Mouse (Mus musculus) liver, embryonic 13.5 days (tissue): ENCODE results near the gene Diaph2. TPM values are rescaled to one million over a fixed set of nuclear protein-coding genes. Genes with fewer than 3 reads are reported as not detected.
"Not testable (repeated sequence)": the region's sequence is repeated elsewhere in the genome, so short reads cannot be mapped to it uniquely, and the experiment has no call there.

Experiments
- ATAC-seq: fragments of 200-750 bp; cut with Nextera tagmentation; 2 replicates; pipeline ENCODE4 v1.8.0; 2017; ENCODE audit warnings: low read depth, mild to moderate bottlenecking, moderate number of reproducible peaks, moderate library complexity
- DNase-seq: peaks from one replicate; pipeline ENCODE4 v3.0.0; 2022
- H3K27ac ChIP-seq: fragments of 300-500 bp; sonication (generic); 2 replicates; pipeline ENCODE4 v1.5.1; 2015; ENCODE audit warnings: moderate library complexity, mild to moderate bottlenecking, inconsistent platforms
- H3K27me3 ChIP-seq: fragments of 300-500 bp; sonication (generic); 2 replicates; pipeline ENCODE4 v1.6.1; 2015; ENCODE audit warnings: mild to moderate bottlenecking, inconsistent platforms
- H3K36me3 ChIP-seq: fragments of 300-500 bp; sonication (generic); 2 replicates; pipeline ENCODE4 v1.6.1; 2015; ENCODE audit warnings: mild to moderate bottlenecking, inconsistent platforms
- H3K4me1 ChIP-seq: fragments of 300-500 bp; sonication (generic); replicated peaks from 2 replicates; pipeline ENCODE4 v1.6.1; 2015; ENCODE audit warnings: inconsistent platforms
- H3K4me2 ChIP-seq: fragments of 300-500 bp; sonication (generic); 2 replicates; pipeline ENCODE4 v1.6.1; 2015; ENCODE audit warnings: inconsistent platforms, mild to moderate bottlenecking, moderate library complexity
- H3K4me3 ChIP-seq: fragments of 300-500 bp; sonication (generic); replicated peaks from 2 replicates; pipeline ENCODE4 v1.5.1; 2015; ENCODE audit warnings: mild to moderate bottlenecking, inconsistent platforms
- H3K9ac ChIP-seq: fragments of 300-500 bp; sonication (generic); 2 replicates; pipeline ENCODE4 v1.6.1; 2015; ENCODE audit warnings: mild to moderate bottlenecking, inconsistent platforms
- H3K9me3 ChIP-seq: fragments of 300-500 bp; sonication (generic); replicated peaks from 2 replicates; pipeline ENCODE4 v1.6.1; 2016; ENCODE audit warnings: inconsistent platforms
- WGBS: fragments of 180-500 bp; shearing (Covaris S2); methylation state at CpG from one replicate; pipeline ENCODE4 v1.1.7; 2015; ENCODE audit not compliant: insufficient replicate concordance; 5-methylcytosine and 5-hydroxymethylcytosine counted together
- polyA plus RNA-seq: library from polyadenylated mRNA; unstranded; fragments of >200 nt; fragmentation: Nextera tagmentation; extraction: Ambion mirVana; gene quantifications from 2 replicates; pipeline ENCODE4 v1.2.1, GENCODE M21; 2015

Gene Diaph2
- polyA plus RNA-seq, 1 experiment from 2014 or later: 1.1 TPM

DNA sequence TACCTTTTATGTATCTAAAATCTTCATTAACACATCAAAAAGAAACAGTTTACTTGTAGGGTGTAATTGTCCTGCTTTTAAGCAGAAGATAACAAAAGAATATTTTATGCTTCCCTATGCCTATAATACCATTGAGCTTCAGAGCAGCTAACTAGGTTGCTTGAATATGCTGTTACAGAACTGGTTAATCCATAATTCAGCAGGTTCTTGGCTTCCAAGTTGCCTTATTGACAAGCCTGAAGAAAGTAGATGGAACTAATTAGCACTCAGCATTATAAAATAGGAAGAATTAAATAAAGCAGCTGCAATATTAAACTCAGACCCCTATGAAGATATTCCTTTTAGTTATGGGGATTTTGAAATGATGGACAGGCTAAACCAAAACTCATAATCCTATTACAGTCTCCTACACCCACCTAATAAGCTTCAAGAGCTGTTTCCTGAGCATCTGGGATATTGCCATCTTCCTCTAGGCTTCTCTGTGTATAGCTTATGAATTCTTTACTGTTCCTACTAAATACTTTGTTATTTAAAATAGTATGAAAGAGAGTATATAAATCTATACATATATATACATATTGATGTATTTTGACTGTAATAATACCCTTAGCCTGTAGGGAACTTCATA is 601.4 kb downstream of the Diaph2 start:
- Histone ChIP-seq H3K4me2 (no peak overlapping the region), H3K27ac (no peak overlapping the region), H3K4me3 (no peak overlapping the region), H3K27me3 (no peaks in the 10 kb centered on the region), H3K36me3 (no peaks in the 10 kb centered on the region), H3K4me1 (no peaks in the 10 kb centered on the region), H3K9me3 (no peaks in the 10 kb centered on the region), H3K9ac (no peak overlapping the region)
- no peak for ATAC-seq
- no peak for DNase-seq

DNA sequence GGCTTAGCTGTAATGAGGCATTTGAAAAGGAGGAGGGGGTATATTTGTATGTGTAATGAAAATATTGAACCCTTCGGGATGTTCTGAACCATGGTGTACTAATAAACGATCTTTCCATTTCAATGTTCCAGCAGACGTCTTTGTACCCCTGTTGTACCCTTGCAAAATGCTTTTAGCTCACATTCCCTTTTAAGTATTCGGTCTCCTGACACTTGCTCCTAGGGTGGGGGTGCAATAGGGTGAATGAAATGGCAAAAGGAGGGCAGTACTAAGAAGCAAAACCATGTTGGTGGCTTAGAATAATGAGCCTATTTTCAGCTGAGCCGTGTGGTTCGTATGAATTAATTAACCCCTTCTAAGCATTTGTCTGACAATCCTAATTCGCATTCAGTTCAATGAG is 601.9 kb downstream of the Diaph2 start:
- no peaks in the 10 kb centered on the region for H3K4me1 ChIP-seq
- no peaks in the 10 kb centered on the region for H3K27me3 ChIP-seq
- H3K27ac ChIP-seq: no peak overlapping the region
- no peaks in the 10 kb centered on the region for H3K9me3 ChIP-seq
- DNase-seq: no peak
- no peak for ATAC-seq
- no peak overlapping the region for H3K4me3 ChIP-seq
- no peak overlapping the region for H3K4me2 ChIP-seq
- no peak overlapping the region for H3K9ac ChIP-seq
- H3K36me3 ChIP-seq: no peaks in the 10 kb centered on the region
- WGBS: 59% methylated on average over 7 of the region's 7 CpGs

DNA sequence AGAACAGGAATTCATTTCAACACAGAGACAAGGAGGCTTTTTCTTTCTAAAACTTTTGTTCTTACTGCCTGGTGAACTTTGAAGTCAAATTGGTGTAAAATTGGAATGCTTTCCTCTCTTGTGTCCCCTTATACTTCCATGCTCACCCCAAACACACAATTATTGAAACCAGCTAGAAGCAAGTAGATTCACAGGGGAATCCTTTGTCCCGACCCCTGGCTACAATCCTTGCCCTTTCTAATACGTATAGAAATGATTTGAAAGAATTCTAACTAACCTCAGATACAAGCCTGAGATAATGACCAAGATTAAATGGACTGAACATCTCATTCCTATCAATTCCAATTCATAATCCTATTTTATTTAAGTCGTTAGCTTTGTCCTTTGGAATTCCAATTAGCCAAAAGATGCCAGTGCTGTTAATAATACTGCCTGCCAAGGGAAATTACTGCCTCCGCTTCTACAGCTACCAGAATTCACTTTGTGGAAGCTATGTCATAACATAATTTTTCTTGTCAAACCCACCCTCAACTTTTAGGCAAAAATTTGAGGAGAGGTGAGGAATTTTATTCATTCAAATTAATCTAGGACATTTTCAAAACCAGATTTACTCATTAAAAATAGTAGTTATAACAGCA is 644.1 kb downstream of the Diaph2 start:
- Histone ChIP-seq H3K27me3 (no peaks in the 10 kb centered on the region), H3K27ac (no peak overlapping the region), H3K4me3 (no peak overlapping the region), H3K4me1 (no peaks in the 10 kb centered on the region), H3K9me3 (no peaks in the 10 kb centered on the region), H3K36me3 (no peaks in the 10 kb centered on the region), H3K9ac (no peak overlapping the region), H3K4me2 (no peak overlapping the region)
- DNase-seq (no peak), ATAC-seq (no peak)
- 67% methylated on average over 4 of the region's 4 CpGs for WGBS

DNA sequence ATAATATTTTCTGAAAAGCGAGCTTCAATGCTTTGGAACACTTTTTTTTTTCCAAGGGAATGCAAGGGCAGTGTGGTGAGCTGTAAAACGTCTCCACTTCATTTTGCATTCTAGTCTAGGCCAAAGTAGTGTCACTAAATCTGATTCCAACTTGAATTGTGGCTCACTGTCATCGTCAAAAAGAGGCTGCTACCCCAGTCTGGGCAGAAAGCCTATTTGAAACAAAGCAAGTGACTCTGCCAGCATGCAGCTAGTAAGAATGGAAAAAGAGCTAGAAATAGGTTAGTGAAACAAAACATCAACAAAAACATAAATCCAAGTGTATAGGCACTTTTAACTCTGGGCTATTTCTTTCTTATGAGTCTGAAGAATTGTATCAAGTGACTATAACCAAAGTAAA is 653.7 kb downstream of the Diaph2 start:
- H3K4me2 ChIP-seq: no peak overlapping the region
- no peak overlapping the region for H3K4me3 ChIP-seq
- no peaks in the 10 kb centered on the region for H3K27me3 ChIP-seq
- no peaks in the 10 kb centered on the region for H3K4me1 ChIP-seq
- DNase-seq (no peak), ATAC-seq (no peak)
- H3K9me3 ChIP-seq: no peaks in the 10 kb centered on the region
- H3K27ac ChIP-seq: no peak overlapping the region
- H3K9ac ChIP-seq: no peak overlapping the region
- WGBS: 50% methylated on average over 3 of the region's 3 CpGs
- H3K36me3 ChIP-seq: no peaks in the 10 kb centered on the region

DNA sequence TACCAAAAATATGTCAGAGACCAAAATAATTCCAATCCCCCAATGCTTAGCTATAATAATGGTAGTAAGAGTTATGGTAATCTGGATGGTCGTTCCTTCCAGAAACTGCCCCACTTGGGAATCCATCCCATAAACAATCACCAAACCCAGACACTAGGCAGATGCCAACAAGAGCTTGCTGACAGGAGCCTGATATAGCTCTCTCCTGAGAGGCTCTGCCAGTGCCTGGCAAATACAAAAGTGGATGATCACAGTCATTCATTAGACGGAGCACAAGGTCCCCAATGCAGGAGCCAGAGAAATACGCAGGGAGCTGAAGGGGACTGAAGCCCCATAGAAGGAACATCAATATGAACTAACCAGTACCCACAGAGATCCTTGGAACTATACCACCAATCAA is 657.9 kb downstream of the Diaph2 start:
- 77% methylated on average over 3 of the region's 3 CpGs for WGBS

DNA sequence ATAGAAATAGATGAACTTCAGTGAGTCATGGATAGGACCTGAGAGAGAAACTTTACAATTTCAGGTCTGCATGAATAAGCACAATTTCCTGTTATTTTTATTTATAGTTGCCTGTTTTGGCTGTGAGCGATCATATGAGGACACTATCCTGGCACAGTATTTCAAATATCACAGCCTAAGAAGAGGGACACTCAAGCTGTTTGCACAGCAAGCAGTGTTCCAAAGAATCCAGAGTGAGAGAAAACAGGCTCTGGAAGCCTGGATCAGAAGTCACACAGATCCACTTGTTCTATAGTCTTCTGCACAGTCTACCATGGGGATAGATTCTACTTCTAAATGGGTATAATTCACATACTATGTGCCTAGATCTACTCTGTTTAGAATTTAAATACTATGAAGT is 659.4 kb downstream of the Diaph2 start:
- Histone ChIP-seq H3K27me3 (no peaks in the 10 kb centered on the region), H3K4me2 (no peak overlapping the region), H3K4me3 (no peak overlapping the region), H3K4me1 (no peaks in the 10 kb centered on the region), H3K9ac (no peak overlapping the region), H3K36me3 (no peaks in the 10 kb centered on the region), H3K9me3 (no peaks in the 10 kb centered on the region), H3K27ac (no peak overlapping the region)
- no peak for DNase-seq
- WGBS: 79% methylated on average over 1 of the region's 1 CpGs
- ATAC-seq: no peak

More for the DNA sequence above, 657.9 kb downstream of the Diaph2 start:
- not testable (repeated sequence) for ATAC-seq, DNase-seq, H3K9me3 ChIP-seq, H3K27ac ChIP-seq, H3K36me3 ChIP-seq, H3K27me3 ChIP-seq, H3K4me2 ChIP-seq, H3K4me3 ChIP-seq, H3K4me1 ChIP-seq, H3K9ac ChIP-seq

DNA sequence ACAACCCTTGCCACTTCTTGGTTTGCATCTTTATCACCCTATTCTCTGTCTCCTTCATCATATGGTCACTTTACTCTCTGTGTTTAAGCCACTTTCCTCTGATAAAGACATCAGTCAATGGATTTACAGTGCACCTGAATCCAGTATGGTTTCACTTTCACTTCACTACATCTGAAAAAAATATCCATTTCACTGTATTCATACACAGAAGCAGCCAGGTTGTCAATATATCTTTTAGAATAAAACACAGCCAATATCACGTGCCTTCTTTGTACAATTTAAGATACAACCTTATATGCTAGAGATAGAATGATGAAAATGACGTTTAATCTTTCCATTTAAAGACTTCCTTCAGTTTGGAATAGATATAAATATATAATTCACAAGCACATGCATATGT is 673.6 kb downstream of the Diaph2 start:
- H3K4me2 ChIP-seq: no peak overlapping the region
- no peak overlapping the region for H3K9ac ChIP-seq
- no peaks in the 10 kb centered on the region for H3K9me3 ChIP-seq
- ATAC-seq: no peak
- WGBS: 54% methylated on average over 2 of the region's 2 CpGs
- no peak overlapping the region for H3K4me3 ChIP-seq
- H3K36me3 ChIP-seq: no peaks in the 10 kb centered on the region
- DNase-seq: no peak
- no peaks in the 10 kb centered on the region for H3K4me1 ChIP-seq
- no peaks in the 10 kb centered on the region for H3K27me3 ChIP-seq
- H3K27ac ChIP-seq: no peak overlapping the region

DNA sequence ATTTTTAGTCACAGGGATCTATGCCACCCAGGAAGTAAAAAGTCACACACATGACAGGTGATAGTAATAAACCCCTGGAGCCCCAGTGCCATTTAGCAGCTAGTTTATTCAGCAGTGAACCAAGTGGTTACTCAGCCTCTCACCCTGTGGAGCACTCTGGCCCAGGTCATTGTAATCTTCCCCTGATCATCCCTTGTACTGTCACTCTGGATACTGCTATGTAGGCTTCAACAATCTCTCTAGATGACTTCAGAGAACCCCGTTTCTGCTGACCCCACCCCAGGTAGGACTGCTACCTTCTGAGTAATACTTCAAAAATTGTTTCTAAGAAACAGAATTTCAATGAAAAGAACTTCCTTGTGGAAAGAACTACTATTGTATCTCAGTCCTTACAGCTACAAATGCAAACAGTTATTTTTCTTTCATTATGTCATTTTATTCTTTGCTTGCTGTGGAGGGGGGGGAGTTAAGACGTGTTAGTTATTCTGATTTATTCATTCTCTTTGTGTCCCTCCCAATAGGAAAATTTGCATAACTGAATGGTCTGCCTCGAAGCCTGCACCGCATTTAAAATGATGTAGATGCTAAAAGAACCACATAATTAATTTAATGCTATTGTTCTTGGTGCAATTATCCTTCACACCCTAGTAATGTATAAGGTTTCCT is 702.4 kb downstream of the Diaph2 start:
- H3K9ac ChIP-seq: no peak overlapping the region
- H3K36me3 ChIP-seq: no peaks in the 10 kb centered on the region
- H3K4me2 ChIP-seq: no peak overlapping the region
- no peak for DNase-seq
- no peaks in the 10 kb centered on the region for H3K27me3 ChIP-seq
- ATAC-seq: no peak
- H3K9me3 ChIP-seq: no peaks in the 10 kb centered on the region
- no peak overlapping the region for H3K27ac ChIP-seq
- H3K4me3 ChIP-seq: no peak overlapping the region
- no peaks in the 10 kb centered on the region for H3K4me1 ChIP-seq
- WGBS: 59% methylated on average over 4 of the region's 4 CpGs

DNA sequence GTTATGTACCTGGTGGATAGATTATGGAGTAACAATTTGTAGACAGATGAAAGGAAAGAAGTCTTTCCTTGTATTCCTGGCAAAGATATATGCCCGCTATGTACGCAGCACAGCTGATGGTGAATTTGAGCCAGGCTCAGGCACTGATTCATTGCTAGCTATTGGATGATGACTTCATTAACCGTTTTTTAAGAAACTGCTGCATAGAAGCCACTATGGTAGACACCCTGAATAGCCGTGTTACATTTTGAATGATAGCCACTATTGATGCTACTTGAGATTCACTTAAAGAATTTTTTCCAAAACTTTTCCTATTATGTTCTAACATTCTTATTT is 702.9 kb downstream of the Diaph2 start:
- no peak overlapping the region for H3K4me3 ChIP-seq
- no peak overlapping the region for H3K27ac ChIP-seq
- DNase-seq (no peak), ATAC-seq (no peak)
- H3K4me1 ChIP-seq: no peaks in the 10 kb centered on the region
- no peak overlapping the region for H3K4me2 ChIP-seq
- WGBS: 68% methylated on average over 4 of the region's 4 CpGs
- H3K9ac ChIP-seq: no peak overlapping the region
- H3K27me3 ChIP-seq: no peaks in the 10 kb centered on the region
- no peaks in the 10 kb centered on the region for H3K36me3 ChIP-seq
- no peaks in the 10 kb centered on the region for H3K9me3 ChIP-seq

DNA sequence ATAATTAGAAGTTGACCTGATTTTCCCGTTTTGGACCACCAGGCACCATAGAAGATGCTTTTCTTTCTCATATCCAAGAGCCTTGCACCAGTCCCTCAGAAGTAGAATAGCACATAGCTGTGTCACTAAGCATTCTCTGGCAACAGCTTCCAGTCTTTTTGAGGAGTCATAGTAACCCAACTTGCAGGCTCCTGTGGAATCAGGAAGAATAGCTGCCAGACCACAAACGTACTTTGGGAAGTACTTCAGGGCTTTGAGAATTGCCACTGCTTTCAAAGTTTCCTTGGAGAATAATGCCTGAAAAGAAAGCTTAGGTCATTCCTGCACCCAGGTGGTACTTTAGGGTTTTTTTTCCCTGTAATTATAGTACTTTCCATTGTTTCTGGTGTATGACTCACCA is 723.6 kb downstream of the Diaph2 start:
- H3K9me3 ChIP-seq: no peaks in the 10 kb centered on the region
- no peaks in the 10 kb centered on the region for H3K4me1 ChIP-seq
- H3K27ac ChIP-seq: no peak overlapping the region
- WGBS: 29% methylated on average over 2 of the region's 2 CpGs
- DNase-seq: no peak
- no peak for ATAC-seq
- no peak overlapping the region for H3K9ac ChIP-seq
- no peaks in the 10 kb centered on the region for H3K36me3 ChIP-seq
- H3K4me2 ChIP-seq: no peak overlapping the region
- H3K27me3 ChIP-seq: no peaks in the 10 kb centered on the region
- no peak overlapping the region for H3K4me3 ChIP-seq

DNA sequence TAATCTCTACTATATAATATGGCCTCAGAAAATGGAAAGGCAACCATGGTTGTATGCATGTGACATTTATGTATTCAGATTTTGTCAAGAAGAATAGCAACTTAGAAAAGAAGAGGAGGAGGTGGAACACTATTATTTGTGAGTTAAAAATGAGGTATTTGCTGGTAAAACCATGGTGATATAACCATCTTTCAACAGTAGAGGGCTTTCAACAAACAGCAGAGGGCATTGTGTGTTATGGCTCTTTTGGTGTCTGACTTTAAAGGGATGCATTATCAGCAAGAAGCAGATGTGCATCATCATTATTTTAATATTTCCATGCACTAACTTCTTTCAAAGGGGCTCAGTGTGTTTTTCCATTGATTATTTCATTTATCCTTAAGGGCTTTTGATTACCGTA is 731.3 kb downstream of the Diaph2 start:
- Histone ChIP-seq H3K4me1 (no peaks in the 10 kb centered on the region), H3K36me3 (no peaks in the 10 kb centered on the region), H3K4me2 (no peak overlapping the region), H3K27ac (no peak overlapping the region), H3K9ac (no peak overlapping the region), H3K4me3 (no peak overlapping the region), H3K9me3 (no peaks in the 10 kb centered on the region), H3K27me3 (no peaks in the 10 kb centered on the region)
- no peak for DNase-seq
- ATAC-seq: no peak
- 70% methylated on average over 1 of the region's 1 CpGs for WGBS
